Mouse (Mus musculus): ENCODE data around the gene Agbl1. TPM values are rescaled to one million over a fixed set of nuclear protein-coding genes. Genes with fewer than 3 reads are reported as not detected.

Gene Agbl1
- polyA plus RNA-seq, 1 experiment from 2014 or later, result not detected

DNA sequence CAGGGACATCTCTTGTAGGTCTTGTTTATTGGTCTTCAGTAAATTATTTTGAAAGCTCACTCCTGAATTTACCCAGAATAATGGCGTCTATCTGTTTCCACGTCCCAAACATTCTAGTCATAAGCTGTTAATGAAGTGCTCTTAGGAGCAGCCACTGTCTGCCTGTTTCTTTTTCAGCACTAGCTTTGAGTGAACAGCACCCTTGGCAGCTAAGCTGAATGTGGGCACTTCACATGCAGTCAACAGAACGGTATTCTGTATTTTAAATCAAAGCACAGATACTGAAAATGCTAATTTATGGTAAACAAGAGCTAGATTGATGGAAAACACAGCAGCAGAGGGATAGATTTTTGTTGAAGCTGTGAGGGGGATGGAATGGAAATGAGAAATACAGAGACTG lies 294.6 kb downstream of the Agbl1 start:
- H3K4me3 ChIP-seq (ENCODE audit: low read depth, low read length), result no peak overlapping the region
- H3K27me3 ChIP-seq (replicated peaks; ENCODE audit: control insufficient read depth, insufficient read depth, low read length), result no peaks in the 10 kb centered on the region
- H3K9me3 ChIP-seq (ENCODE audit: control insufficient read depth), result no peaks in the 10 kb centered on the region
- no peak for ATAC-seq
- TF ChIP-seq CTCF (IDR thresholded peaks at IDR 0.05; ENCODE audit: low read depth), result no peak
- WGBS, result 37% methylated on average over 3 of the region's 3 CpGs
- no peaks in the 10 kb centered on the region for H3K4me1 ChIP-seq (replicated peaks; ENCODE audit: control insufficient read depth, insufficient read depth, low read length)
- H3K9ac ChIP-seq (ENCODE audit: low read depth, low read length), result no peak overlapping the region
- no peaks in the 10 kb centered on the region for H3K36me3 ChIP-seq (ENCODE audit: control insufficient read depth, insufficient read depth)
- no peak overlapping the region for H3K27ac ChIP-seq (ENCODE audit: low read depth, low read length)
- H3K4me2 ChIP-seq (replicated peaks; ENCODE audit: low read depth), result no peak overlapping the region

GRCm38 (mm10) chr7:76546456-76546855 lies 316.8 kb downstream of the Agbl1 start:
- Histone ChIP-seq H3K27me3 (replicated peaks; ENCODE audit: control insufficient read depth, insufficient read depth, low read length) (no peaks in the 10 kb centered on the region), H3K9ac (ENCODE audit: low read depth, low read length) (no peak overlapping the region), H3K4me1 (replicated peaks; ENCODE audit: control insufficient read depth, insufficient read depth, low read length) (no peaks in the 10 kb centered on the region), H3K9me3 (ENCODE audit: control insufficient read depth) (no peaks in the 10 kb centered on the region), H3K27ac (ENCODE audit: low read depth, low read length) (no peak overlapping the region), H3K4me2 (replicated peaks; ENCODE audit: low read depth) (no peak overlapping the region), H3K4me3 (ENCODE audit: low read depth, low read length) (no peak overlapping the region), H3K36me3 (ENCODE audit: control insufficient read depth, insufficient read depth) (no peaks in the 10 kb centered on the region)
- no peak for ATAC-seq
- TF ChIP-seq CTCF (IDR thresholded peaks at IDR 0.05; ENCODE audit: low read depth), result no peak
- WGBS, result 65% methylated on average over 2 of the region's 2 CpGs

- Histone ChIP-seq H3K4me3 (ENCODE audit: low read depth, low read length) (no peak overlapping the region), H3K9me3 (ENCODE audit: control insufficient read depth) (no peaks in the 10 kb centered on the region), H3K9ac (ENCODE audit: low read depth, low read length) (no peak overlapping the region), H3K27me3 (replicated peaks; ENCODE audit: control insufficient read depth, insufficient read depth, low read length) (no peaks in the 10 kb centered on the region), H3K27ac (ENCODE audit: low read depth, low read length) (no peak overlapping the region), H3K36me3 (ENCODE audit: control insufficient read depth, insufficient read depth) (no peaks in the 10 kb centered on the region), H3K4me2 (replicated peaks; ENCODE audit: low read depth) (no peak overlapping the region), H3K4me1 (replicated peaks; ENCODE audit: control insufficient read depth, insufficient read depth, low read length) (no peaks in the 10 kb centered on the region)
- no peak for TF ChIP-seq CTCF (IDR thresholded peaks at IDR 0.05; ENCODE audit: low read depth)
- no peak for ATAC-seq
These were observed 317.6 kb downstream of the Agbl1 start for GRCm38 (mm10) chr7:76547313-76547712.

DNA sequence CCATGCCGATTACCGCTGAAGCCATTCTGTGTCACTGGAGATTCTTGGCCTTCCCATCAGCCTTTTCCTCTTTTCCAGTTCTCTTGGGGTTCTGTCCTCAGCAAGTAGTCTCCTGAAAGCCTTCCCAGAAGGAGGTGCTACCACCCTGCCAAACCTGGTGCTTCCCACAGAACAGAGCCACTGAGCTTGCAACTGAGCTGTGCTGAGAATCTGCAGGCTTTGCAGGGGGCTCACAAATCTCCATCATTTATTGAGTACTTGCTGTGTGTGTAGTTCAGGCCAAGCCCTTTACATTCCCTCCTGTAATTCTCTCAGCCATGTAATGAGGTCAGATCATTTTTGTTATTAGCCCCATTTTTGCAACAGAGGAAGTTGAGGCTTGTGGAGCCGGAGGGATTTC lies 322.2 kb downstream of the Agbl1 start:
- H3K27me3 ChIP-seq (replicated peaks; ENCODE audit: control insufficient read depth, insufficient read depth, low read length), result no peaks in the 10 kb centered on the region
- no peak overlapping the region for H3K9ac ChIP-seq (ENCODE audit: low read depth, low read length)
- H3K4me1 ChIP-seq (replicated peaks; ENCODE audit: control insufficient read depth, insufficient read depth, low read length), result no peaks in the 10 kb centered on the region
- no peaks in the 10 kb centered on the region for H3K36me3 ChIP-seq (ENCODE audit: control insufficient read depth, insufficient read depth)
- H3K27ac ChIP-seq (ENCODE audit: low read depth, low read length), result no peak overlapping the region
- whole genome bisulfite sequencing, result 88% methylated on average over 3 of the region's 3 CpGs
- no peak for ATAC-seq
- H3K9me3 ChIP-seq (ENCODE audit: control insufficient read depth), result no peaks in the 10 kb centered on the region
- no peak overlapping the region for H3K4me3 ChIP-seq (ENCODE audit: low read depth, low read length)
- no peak overlapping the region for H3K4me2 ChIP-seq (replicated peaks; ENCODE audit: low read depth)
- no peak for TF ChIP-seq CTCF (IDR thresholded peaks at IDR 0.05; ENCODE audit: low read depth)

DNA sequence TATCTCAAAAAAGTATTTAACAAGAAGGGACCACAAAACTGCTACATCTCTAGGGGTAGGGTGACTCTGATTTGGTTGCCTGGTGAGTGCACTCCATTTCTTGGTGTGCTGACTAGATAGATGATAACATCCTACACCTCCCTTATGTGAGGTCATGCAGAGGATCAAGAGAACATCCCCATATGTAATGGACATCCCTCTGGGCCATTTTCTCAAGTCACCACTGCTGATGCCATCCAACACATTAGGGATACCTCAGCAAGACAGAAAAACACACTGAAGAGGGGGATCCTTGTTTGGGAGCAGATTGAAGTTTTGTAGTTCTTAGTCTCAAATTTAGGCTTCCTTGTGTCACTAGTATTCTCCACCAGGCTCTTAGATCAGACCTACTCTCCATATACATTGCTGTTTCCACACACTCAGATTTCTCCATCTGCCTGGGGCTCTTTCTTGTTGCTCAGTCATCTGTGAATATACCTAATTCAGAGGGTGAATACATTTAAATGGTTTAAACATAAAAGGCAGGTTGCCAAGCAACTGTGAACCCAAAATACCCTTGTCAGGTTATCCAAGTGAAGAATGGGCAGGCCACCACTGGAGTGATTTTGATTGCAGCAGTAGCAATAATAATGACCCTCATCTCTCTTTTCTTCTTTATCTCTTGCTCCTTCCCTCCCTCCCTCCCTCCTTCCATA lies 331.0 kb downstream of the Agbl1 start:
- ATAC-seq, result no peak
- Histone ChIP-seq H3K4me3 (ENCODE audit: low read depth, low read length) (no peak overlapping the region), H3K9me3 (ENCODE audit: control insufficient read depth) (no peaks in the 10 kb centered on the region), H3K36me3 (ENCODE audit: control insufficient read depth, insufficient read depth) (no peaks in the 10 kb centered on the region), H3K27me3 (replicated peaks; ENCODE audit: control insufficient read depth, insufficient read depth, low read length) (no peaks in the 10 kb centered on the region), H3K4me2 (replicated peaks; ENCODE audit: low read depth) (no peak overlapping the region), H3K27ac (ENCODE audit: low read depth, low read length) (no peak overlapping the region), H3K4me1 (replicated peaks; ENCODE audit: control insufficient read depth, insufficient read depth, low read length) (no peaks in the 10 kb centered on the region), H3K9ac (ENCODE audit: low read depth, low read length) (no peak overlapping the region)
- TF ChIP-seq CTCF (IDR thresholded peaks at IDR 0.05; ENCODE audit: low read depth), result no peak

DNA sequence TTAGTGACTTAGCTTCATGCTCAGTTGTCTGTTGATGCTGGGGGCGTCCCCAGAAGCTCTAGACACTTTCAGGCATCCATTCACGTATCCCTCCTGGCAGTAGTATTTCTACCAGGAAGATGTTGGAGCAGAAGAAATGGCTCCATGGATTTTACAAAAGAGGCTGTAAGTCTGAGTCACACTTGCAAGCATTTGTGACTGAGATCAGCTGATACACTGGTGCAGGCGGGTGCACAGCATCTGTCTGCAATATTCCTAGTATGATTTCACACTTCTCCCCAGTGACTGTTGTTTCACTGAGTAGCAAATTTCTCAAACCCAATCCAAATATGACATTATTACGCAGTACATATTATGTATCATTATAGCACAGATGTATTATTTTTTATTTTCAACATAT lies 332.8 kb downstream of the Agbl1 start:
- TF ChIP-seq CTCF (IDR thresholded peaks at IDR 0.05; ENCODE audit: low read depth), result no peak
- H3K27ac ChIP-seq (ENCODE audit: low read depth, low read length), result no peak overlapping the region
- WGBS, result 78% methylated on average over 4 of the region's 4 CpGs
- H3K27me3 ChIP-seq (replicated peaks; ENCODE audit: control insufficient read depth, insufficient read depth, low read length), result no peaks in the 10 kb centered on the region
- no peak for ATAC-seq
- no peak overlapping the region for H3K4me2 ChIP-seq (replicated peaks; ENCODE audit: low read depth)
- H3K9me3 ChIP-seq (ENCODE audit: control insufficient read depth), result no peaks in the 10 kb centered on the region
- H3K36me3 ChIP-seq (ENCODE audit: control insufficient read depth, insufficient read depth), result no peaks in the 10 kb centered on the region
- H3K4me3 ChIP-seq (ENCODE audit: low read depth, low read length), result no peak overlapping the region
- H3K9ac ChIP-seq (ENCODE audit: low read depth, low read length), result no peak overlapping the region
- H3K4me1 ChIP-seq (replicated peaks; ENCODE audit: control insufficient read depth, insufficient read depth, low read length), result no peaks in the 10 kb centered on the region
